Mouse (Mus musculus) liver (tissue): ENCODE data around the gene Hephl1.

Source experiments
- DNase-seq: peaks from one replicate; pipeline ENCODE4 v3.0.0-alpha.2; 2020; ENCODE audit warnings: mixed read lengths

Gene Hephl1

GRCm38 (mm10) chr9:15015223-15015956 is 96.5 kb downstream of the Hephl1 start:
- peak; percentile 72 for DNase-seq

GRCm38 (mm10) chr9:15007566-15007965 is 104.3 kb downstream of the Hephl1 start:
- DNase-seq, result no peak

GRCm38 (mm10) chr9:15004298-15004685 is 107.6 kb downstream of the Hephl1 start:
- DNase-seq, result no peak

GRCm38 (mm10) chr9:15003676-15004297 is 108.1 kb downstream of the Hephl1 start:
- DNase-seq, result no peak

GRCm38 (mm10) chr9:15002995-15003613 is 108.8 kb downstream of the Hephl1 start:
- DNase-seq, result no peak
